Mouse (Mus musculus) activated CD4-positive, CD25-positive, alpha-beta regulatory T cell (primary cell): Measurements from ENCODE around the gene Olfr250. TPM values are rescaled to one million over a fixed set of nuclear protein-coding genes. Genes with fewer than 3 reads are reported as not detected.

Experiments used
- polyA plus RNA-seq, 2 experiments: library from polyadenylated mRNA; unstranded; fragments of 100-300 nt; shearing (Covaris generic); gene quantifications; one replicate each; pipeline ENCODE4 v1.2.1; 2017

Olfr250 gene
- polyA plus RNA-seq: under 1 TPM in 1 of 2 experiments, not detected in 1; 0.07 TPM

GRCm38 (mm10) chr9:38366596-38366995 is at the start of gene Olfr250:
Gene Olfr250 (plus strand): TSS chr9:38366896.

DNA sequence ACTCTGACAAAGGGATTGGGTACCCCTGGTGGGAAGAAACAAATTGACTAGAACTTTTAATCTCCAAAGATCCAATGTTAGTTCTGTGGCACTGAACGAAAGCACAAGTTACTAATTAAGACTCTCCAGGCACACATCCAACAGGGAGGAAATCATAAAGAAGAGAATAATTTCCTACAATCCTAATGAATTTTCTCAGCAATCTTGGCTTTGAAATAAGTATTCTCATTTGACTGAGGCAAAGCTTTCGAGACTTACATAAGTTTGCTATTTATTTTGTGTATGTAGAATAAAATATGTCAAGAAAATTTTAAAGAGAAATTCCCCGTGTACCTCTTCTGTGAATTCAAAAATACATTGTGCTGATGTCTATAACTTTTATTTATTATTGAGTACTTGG is 37.9 kb upstream of the Olfr250 start, which contains the start of gene Olfr25:
Gene Olfr25 (plus strand): TSS at position 301 of the 400 bp plus-strand sequence.

DNA sequence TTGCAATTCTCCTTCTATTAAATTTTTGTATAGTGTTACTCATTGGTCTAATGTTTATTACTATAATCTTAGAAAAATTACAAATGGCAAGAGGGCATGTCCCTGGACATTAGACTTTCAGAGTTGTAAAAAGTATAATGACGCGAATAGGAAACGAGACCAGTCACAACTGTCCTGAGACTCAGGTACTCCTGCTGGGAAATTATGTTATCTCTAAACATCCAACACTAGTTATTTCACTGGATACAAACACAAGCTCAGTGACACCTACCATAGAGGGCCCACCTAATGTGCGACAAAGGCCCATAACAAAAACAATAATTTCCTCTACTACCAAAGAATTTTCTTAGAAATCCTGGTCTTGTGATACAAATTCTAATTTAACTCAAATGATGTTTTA is 18.6 kb upstream of the Olfr250 start, which contains the start of gene Olfr898:
Gene Olfr898 (plus strand): TSS at position 301 of the 400 bp plus-strand sequence.

GRCm38 (mm10) chr9:38376786-38377185 is 10.1 kb downstream of the Olfr250 start, which contains the start of gene Olfr251:
Gene Olfr251 (plus strand): TSS chr9:38377086.

DNA sequence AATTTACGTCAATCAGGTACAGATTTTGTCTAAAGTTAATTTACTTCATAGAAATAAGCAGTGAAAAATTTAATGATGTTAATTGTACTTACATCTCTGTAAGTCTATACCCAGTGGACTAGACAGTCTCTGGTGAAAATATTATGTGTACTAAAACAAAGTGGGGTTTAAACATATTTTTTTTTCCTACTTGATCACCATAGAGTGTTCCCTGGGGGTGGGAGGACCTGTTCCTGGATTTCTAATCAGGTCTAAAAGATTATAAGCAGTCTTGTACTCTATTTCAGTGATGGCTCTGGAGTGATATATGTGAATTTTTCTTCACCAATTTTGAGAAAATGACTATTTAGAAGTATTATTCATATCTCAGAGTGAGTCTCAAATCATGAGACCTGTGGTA is 34.7 kb downstream of the Olfr250 start, which contains the start of gene Olfr147:
Gene Olfr147 (plus strand): TSS at position 301 of the 400 bp plus-strand sequence.

Other genes starting within 250 kb of the Olfr250 start
- gene Olfr890, start 224.4 kb upstream of the Olfr250 start, polyA plus RNA-seq: under 1 TPM in 1 of 2 experiments, not detected in 1; 0.25 TPM
- not detected for gene Olfr891, start 186.1 kb upstream of the Olfr250 start, polyA plus RNA-seq
- not detected for gene Olfr893, start 158.5 kb upstream of the Olfr250 start, polyA plus RNA-seq
- gene Olfr894, start 148.8 kb upstream of the Olfr250 start, polyA plus RNA-seq: not detected
- gene Olfr143, start 114.1 kb upstream of the Olfr250 start, polyA plus RNA-seq: under 1 TPM in 1 of 2 experiments, not detected in 1; 0.11 TPM
- gene Olfr895, start 99.0 kb upstream of the Olfr250 start, polyA plus RNA-seq: under 1 TPM in 1 of 2 experiments, not detected in 1; 0.18 TPM
- gene Olfr896-ps1, start 75.8 kb upstream of the Olfr250 start, polyA plus RNA-seq: not detected
- gene Olfr25, start 37.8 kb upstream of the Olfr250 start, polyA plus RNA-seq: not detected
- gene Olfr898, start 18.5 kb upstream of the Olfr250 start, polyA plus RNA-seq: under 1 TPM; 0.13 to 0.28 TPM
- gene Olfr251, start 10.2 kb downstream of the Olfr250 start, polyA plus RNA-seq: under 1 TPM in 1 of 2 experiments, not detected in 1; 0.10 TPM
- under 1 TPM in 1 of 2 experiments, not detected in 1; 0.04 TPM for gene Olfr147, start 34.8 kb downstream of the Olfr250 start, polyA plus RNA-seq
- gene Olfr901, start 62.6 kb downstream of the Olfr250 start, polyA plus RNA-seq: under 1 TPM in 1 of 2 experiments, not detected in 1; 0.10 TPM
- not detected for gene Olfr902, start 80.8 kb downstream of the Olfr250 start, polyA plus RNA-seq
- not detected for gene Olfr904, start 96.2 kb downstream of the Olfr250 start, polyA plus RNA-seq
- gene Olfr905, start 104.2 kb downstream of the Olfr250 start, polyA plus RNA-seq: under 1 TPM in 1 of 2 experiments, not detected in 1; 0.21 TPM
- not detected for gene Olfr906, start 120.2 kb downstream of the Olfr250 start, polyA plus RNA-seq
- not detected for gene Olfr907, start 128.9 kb downstream of the Olfr250 start, polyA plus RNA-seq
- gene Olfr911-ps1, start 154.7 kb downstream of the Olfr250 start, polyA plus RNA-seq: under 1 TPM in 1 of 2 experiments, not detected in 1; 0.06 TPM
- not detected for gene Olfr910, start 171.0 kb downstream of the Olfr250 start, polyA plus RNA-seq
- gene Olfr912, start 213.3 kb downstream of the Olfr250 start, polyA plus RNA-seq: under 1 TPM; 0.07 to 0.27 TPM
- gene Olfr913, start 225.9 kb downstream of the Olfr250 start, polyA plus RNA-seq: not detected
- gene Olfr914, start 238.2 kb downstream of the Olfr250 start, polyA plus RNA-seq: under 1 TPM in 1 of 2 experiments, not detected in 1; 0.04 TPM